Mouse (Mus musculus): ENCODE measurements around the gene Fat3.

GRCm38 (mm10) chr9:16485173-16485572, 15.9 kb downstream of the Fat3 start:
- TF ChIP-seq CTCF (IDR thresholded peaks at IDR 0.05; ENCODE audit: borderline replicate concordance, insufficient read depth, low read depth, low read length) (no peak), POLR2A (IDR thresholded peaks at IDR 0.05; ENCODE audit: borderline replicate concordance, insufficient read depth, low read length) (no peak)

All from cerebellum, adult 2 months (tissue).